Mouse (Mus musculus) Patski (cell line): Measurements from ENCODE around the gene Dusp18. TPM values are rescaled to one million over a fixed set of nuclear protein-coding genes. Genes with fewer than 3 reads are reported as not detected.

Experiments
- ATAC-seq: fragments of 100-300 bp; one replicate; pipeline ENCODE4 v1.8.0; 2021
- CTCF ChIA-PET: fragments of 350-600 bp; sonication (Branson Sonifier 250); formaldehyde crosslinking; loops from one replicate; lab custom pipeline; 2022; ENCODE audit warnings: inconsistent platforms; lab: Charles Lee
- POLR2A ChIA-PET: fragments of 350-600 bp; sonication (Branson Sonifier 250); formaldehyde crosslinking; loops from one replicate; lab custom pipeline; 2022; ENCODE audit warnings: antibody characterized with exemption, inconsistent platforms; lab: Charles Lee
- DNase-seq: peaks from one replicate; pipeline ENCODE4 v3.0.0-alpha.2; 2011; ENCODE audit warnings: low read depth, low spot score
- H3K27me3 ChIP-seq: fragments of 371-371 bp; one replicate; pipeline ENCODE4 v1.5.1; 2021
- CTCF ChIP-seq: fragments of 100-300 bp; IDR thresholded peaks from one replicate; pipeline ENCODE4 v1.5.1; 2021
- in situ Hi-C: fragments of 300-500 bp; cut with MboI; formaldehyde crosslinking; loops from 3 replicates; pipeline ENCODE4 v1.11.1; 2018; ENCODE audit warnings: low pct_unique_long_range_greater_than_20kb, mixed read lengths
- polyA plus RNA-seq: library from polyadenylated mRNA; unstranded; gene quantifications from one replicate; pipeline ENCODE4 v1.2.3, GENCODE M21; 2021

Gene Dusp18
- polyA plus RNA-seq: 16.4 TPM

DNA sequence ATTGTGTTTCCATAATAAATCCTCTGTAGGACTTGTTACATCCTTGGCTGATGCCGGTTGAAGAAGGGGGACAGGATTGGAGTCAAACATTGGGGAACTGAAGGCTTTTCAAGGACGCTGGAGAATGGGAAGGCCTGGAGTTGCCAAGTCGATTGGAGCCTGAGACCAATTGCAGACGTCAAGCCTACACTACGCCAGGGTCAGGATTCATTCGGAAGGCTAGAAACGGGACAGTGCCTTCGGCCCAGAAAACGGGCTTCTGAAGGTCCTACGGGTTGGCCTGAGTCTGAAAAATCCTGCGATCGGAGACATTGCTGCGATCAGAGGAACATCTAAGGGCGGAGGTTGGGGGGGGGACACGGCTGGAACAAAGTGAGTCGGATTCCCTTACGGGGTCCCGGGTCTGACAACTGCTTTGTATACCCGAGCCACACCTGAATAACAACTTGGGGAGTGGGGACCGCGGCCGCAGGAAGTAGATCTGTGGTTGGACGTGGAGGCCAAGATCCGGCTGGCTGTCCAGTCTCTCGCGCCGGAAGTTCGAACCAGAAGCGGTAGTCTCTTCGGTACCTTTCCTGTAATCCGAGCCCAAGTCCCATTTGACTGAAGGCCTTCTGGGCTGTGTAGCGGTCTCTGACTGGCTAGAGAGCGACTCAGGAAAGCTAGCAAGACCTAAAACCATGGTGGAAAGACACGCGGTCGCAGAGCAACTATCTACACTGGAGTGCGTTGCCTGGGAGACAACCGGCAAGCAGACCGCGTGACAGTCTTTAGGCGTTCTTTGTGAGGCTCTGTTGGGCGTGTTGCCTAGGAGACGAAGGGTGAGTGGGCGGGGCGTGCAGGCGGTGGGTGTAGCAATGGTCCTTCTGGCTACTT, at the start of gene Dusp18, which contains the start of gene 4921536K21Rik:
TSS of gene Dusp18 (plus strand) at position 835 of the 876 bp plus-strand sequence.
TSS of gene 4921536K21Rik (minus strand) at position 693 of the 876 bp plus-strand sequence.
- ATAC-seq (peak; percentile 82), DNase-seq (no peak)
- in situ Hi-C loops: no loop called here
- no peak for TF ChIP-seq CTCF
- ChIA-PET CTCF (interaction anchor here (1.1 to 2.8 kb wide), 3 partner anchors 14 to 89 kb away, joined by 3 to 7 read pairs (median 3); partner anchors contain the start of gene Slc35e4), POLR2A (interaction anchor here (1.3 kb wide), 1 partner anchor 20 kb away, joined by 3 read pairs; the partner anchor contains the start of gene Slc35e4)
- no peaks in the 10 kb centered on the region for H3K27me3 ChIP-seq

DNA sequence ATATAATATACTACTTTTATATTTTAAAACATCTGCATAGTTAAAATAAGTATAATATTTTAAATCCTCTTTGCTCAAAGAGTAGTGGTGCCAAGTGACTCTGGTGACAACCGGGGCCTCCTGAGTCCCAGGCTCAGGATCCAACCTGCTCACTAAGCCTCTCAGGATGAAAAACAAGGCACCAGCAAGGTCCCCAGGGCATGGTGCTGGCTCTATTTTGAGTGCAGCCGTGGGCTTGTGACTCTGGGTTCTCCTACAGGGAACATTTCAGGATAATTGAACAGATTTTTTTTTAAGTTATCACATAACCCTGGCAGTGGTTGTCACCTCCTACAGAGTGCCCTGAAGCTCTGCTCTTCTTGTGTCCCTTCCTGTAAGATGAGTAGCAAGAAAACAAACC, 48.7 kb upstream of the Dusp18 start:
- ChIA-PET CTCF (interaction anchor here (0.6 to 1.6 kb wide), 2 partner anchors 11 to 34 kb away, joined by 3 to 5 read pairs; no protein-coding TSS in a partner anchor), POLR2A (no interaction called here)
- in situ Hi-C loops: no loop called here
- no peak for TF ChIP-seq CTCF
- no peaks in the 10 kb centered on the region for H3K27me3 ChIP-seq
- no peak for DNase-seq
- ATAC-seq: no peak

DNA sequence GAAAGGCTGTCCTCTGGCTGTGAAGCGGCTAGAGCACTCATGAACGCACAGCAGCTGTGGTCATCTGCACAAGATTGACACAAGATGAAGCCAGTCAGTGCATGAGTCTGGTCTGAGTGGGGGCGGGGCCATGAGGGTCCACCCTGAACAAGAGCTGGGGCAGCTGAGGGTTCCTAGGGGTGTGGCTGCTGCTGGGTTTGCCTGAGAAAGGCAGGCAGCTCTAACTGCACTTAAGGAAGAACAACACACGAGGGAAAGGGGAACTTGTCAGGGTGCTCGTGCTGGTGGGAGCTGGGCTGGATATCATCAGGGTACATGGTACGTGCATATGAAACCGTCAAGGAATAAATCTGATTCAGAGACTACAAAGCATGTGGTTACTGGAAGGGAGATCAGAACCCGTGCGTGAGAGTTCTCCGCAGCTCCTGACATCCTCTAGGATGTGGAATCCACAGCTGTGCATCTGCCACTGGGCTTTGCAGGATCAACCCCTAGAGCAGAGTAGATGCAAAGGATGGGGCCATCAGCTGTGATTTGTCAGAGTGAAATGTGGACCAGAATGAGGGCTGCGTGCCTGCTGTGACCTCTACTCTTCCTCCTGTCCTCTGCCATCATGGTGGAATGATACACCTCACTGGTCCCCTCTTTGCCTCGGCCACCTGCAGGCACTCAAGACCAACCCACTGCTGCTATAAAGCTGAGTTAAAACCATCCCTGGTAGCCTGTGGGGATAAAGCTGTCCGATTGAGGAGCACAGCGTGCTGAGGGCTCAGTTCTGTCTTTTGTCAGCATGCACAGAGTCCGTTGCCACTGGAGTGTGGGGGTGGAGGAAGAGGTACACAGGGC, 45.3 kb upstream of the Dusp18 start:
- in situ Hi-C loops: no loop called here
- no peak for ATAC-seq
- no peak for DNase-seq
- ChIA-PET CTCF (interaction anchor here (1.0 to 1.6 kb wide), 2 partner anchors 12 to 29 kb away, joined by 3 read pairs; no protein-coding TSS in a partner anchor), POLR2A (no interaction called here)
- no peak for TF ChIP-seq CTCF
- H3K27me3 ChIP-seq: no peaks in the 10 kb centered on the region

DNA sequence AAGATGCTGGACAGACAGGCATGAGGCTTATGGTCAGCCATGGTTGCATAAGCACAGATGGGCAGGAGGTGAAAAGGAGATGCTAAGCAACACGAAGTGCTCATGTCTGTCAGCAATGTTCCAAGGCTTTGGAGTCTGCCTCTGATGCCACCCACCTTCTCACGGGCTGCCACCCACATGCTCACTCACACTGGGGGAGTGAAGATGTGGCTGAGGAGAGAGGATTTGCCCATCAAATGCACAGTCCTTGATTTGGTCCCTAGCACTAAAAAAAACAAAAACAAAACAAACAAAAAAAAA, 44.8 kb upstream of the Dusp18 start:
- DNase-seq: no peak
- H3K27me3 ChIP-seq: no peaks in the 10 kb centered on the region
- ATAC-seq: no peak
- ChIA-PET POLR2A (no interaction called here), CTCF (interaction anchor here (1.0 kb wide), 1 partner anchor 12 kb away, joined by 3 read pairs; no protein-coding TSS in a partner anchor)
- in situ Hi-C loops: no loop called here
- no peak for TF ChIP-seq CTCF

DNA sequence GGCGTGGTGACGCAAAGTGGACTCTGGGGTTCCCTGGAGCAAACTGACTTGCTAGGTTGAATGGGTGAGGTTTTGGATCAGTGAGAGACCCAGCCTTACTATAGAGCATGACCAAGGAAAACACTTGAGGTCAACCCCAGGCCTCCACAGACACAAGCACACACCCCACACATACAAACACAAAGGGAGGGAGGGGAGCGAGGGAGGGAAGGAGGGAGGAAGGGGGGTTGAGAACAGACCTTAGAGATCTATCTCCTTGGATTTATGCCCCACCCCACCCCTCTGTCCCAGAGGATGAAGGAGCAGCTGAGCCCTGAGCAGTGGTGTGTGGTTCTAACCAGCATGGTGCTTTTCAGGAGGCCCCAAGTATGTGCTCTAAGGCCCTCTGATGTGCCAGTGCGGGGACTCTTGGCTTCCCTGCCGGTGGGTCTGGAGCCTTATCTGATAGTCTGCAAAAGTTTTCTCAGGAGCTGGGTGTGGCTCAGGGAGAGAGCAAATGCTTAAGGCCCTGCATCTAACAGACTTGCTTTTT, 44.2 kb upstream of the Dusp18 start:
- ChIA-PET POLR2A (no interaction called here), CTCF (no interaction called here)
- in situ Hi-C loops: no loop called here
- H3K27me3 ChIP-seq: no peaks in the 10 kb centered on the region
- ATAC-seq: no peak
- no peak for TF ChIP-seq CTCF
- no peak for DNase-seq

DNA sequence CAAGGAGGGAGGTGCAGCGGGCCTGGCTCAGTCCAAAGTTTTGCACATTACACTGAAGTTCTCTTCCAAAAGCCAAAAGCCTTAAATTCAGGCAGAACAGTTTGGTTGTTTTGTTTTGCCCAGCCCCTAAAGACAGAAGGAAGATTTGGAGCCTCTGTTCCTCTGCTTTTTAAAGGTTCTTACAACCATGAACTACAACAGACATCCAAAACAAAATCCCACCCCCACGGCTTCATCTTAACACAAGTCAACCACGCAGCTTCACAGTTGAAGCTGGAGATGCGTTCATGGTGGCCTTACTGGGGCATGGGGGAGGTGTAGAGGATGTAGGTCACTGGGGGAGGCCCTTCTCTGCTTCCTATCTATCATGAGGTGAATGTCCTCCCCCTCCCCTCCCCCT, 43.2 kb upstream of the Dusp18 start:
- CTCF ChIA-PET: no interaction called here
- in situ Hi-C loops: no loop called here
- ATAC-seq: no peak
- H3K27me3 ChIP-seq: no peaks in the 10 kb centered on the region
- no peak for TF ChIP-seq CTCF
- no peak for DNase-seq
- POLR2A ChIA-PET: no interaction called here

DNA sequence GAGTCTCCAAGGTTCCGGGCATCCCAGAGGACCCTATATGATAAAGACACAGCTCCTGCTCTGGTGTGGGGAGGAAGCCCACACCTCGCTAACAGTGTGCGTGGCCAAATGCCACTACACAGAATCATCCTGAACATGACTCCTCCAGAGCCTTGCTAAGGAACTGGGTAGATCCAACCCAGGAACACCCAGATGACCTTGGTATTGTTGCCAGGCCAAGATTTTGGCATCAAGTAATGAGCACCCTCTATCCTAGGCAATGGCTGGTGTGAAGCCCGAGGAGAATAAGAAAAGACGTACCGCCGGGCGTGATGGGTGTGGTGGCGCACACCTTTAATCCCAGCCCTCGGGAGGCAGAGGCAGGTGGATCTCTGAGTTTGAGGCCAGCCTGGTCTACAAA, 42.0 kb upstream of the Dusp18 start:
- POLR2A ChIA-PET: no interaction called here
- in situ Hi-C loops: no loop called here
- DNase-seq: no peak
- no peak for TF ChIP-seq CTCF
- ATAC-seq: no peak
- H3K27me3 ChIP-seq: no peaks in the 10 kb centered on the region
- CTCF ChIA-PET: no interaction called here

DNA sequence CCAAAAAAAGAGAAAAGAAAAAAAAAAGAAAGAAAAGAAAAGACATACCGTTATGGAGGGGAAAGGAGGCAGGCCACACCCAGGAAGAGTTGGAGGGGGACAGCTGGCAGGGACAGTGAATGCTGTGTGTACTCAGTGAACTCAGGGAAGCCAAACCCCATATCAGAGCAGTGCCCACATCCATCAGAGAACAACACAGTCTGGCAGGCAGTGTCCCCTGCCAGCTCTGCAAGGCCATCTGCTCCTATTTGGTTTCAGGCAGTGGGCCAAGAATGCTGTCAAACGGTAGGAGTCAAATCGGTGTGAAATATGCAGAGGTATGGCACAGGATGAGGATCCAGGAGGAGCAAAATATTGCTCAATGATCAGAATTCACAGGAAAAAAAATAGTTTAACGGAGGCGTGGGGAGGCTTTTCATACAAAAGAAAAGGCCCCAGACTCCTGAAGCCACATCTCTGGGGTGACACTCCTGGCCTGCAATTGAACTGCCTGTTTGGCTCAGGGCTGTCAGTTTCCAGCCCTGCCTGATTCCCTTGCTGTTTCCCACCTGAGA, 41.5 kb upstream of the Dusp18 start:
- DNase-seq (no peak), ATAC-seq (peak; percentile 57)
- ChIA-PET CTCF (interaction anchor here (1.2 kb wide), 1 partner anchor 9 kb away, joined by 4 read pairs; no protein-coding TSS in a partner anchor), POLR2A (no interaction called here)
- no peaks in the 10 kb centered on the region for H3K27me3 ChIP-seq
- no peak for TF ChIP-seq CTCF
- in situ Hi-C loops: no loop called here

DNA sequence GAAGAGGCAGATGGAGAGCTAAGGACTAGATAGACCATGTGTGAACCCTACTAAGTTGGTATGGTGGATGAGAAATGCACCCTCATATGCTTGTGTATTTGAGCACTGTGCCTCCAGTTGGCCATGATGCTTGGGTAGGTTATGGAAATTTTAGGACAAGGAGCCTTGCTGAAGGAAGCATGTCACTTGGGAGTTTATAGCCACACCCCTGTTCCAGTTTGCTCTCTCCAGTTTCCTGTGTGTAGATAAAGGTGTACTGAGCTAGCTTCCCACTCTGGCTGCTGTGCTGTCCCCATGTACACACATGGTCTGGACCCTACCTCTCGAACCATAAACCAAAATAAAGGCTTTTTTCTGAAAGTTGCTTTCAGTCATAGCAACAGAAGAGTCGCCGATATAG, 40.9 kb upstream of the Dusp18 start:
- H3K27me3 ChIP-seq: no peaks in the 10 kb centered on the region
- ChIA-PET POLR2A (no interaction called here), CTCF (interaction anchor here (1.2 kb wide), 1 partner anchor 9 kb away, joined by 4 read pairs; no protein-coding TSS in a partner anchor)
- in situ Hi-C loops: no loop called here
- no peak for TF ChIP-seq CTCF
- ATAC-seq (no peak), DNase-seq (no peak)

DNA sequence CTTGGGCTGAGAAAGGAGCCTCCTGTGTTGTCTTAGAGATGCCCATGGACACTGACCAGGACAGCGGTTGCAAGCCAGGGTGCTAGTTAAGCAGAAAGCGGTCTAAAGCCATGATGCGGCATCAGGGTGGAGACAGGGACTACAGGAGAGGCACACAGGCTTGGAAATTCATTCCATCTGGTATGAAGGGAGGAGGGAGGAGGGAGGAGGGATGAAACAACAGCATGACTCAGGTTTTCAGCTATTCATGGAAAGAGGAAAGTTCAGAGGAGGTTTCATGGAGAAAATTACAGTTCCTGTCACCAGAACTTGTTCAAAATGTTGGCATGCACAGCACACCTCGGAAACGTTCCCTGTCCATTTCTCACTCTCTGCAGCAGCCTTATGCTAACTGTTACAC, 39.2 kb upstream of the Dusp18 start:
- ATAC-seq (no peak), DNase-seq (no peak)
- no peaks in the 10 kb centered on the region for H3K27me3 ChIP-seq
- in situ Hi-C loops: no loop called here
- POLR2A ChIA-PET: no interaction called here
- TF ChIP-seq CTCF: no peak
- CTCF ChIA-PET: no interaction called here
